8 mouse cellular contexts compared by ENCODE assay signal in genomic region chr4:59036490-59037127, GRCm38 (mm10). TPM values are rescaled to one million over a fixed set of nuclear protein-coding genes. Genes with fewer than 3 reads are reported as not detected.
DNase-seq lines count a peak whose midpoint lies in the region; ATAC-seq and TF ChIP-seq lines count a peak whose summit lies in the region.

No protein-coding gene starts in this region.

- no peak for DNase-seq in Patski (ENCODE audit: low read depth, low spot score)
- peak; percentile 80 for DNase-seq in cerebellum, adult 9-10 months
- peak; percentile 41 to 83 for DNase-seq in frontal cortex, adult 2 months (ENCODE audit: extremely low spot score in 1 of 2, low spot score in 1 of 2)
- DNase-seq in left cerebral cortex, postnatal 10 days (ENCODE audit: extremely low spot score in 1 of 2, low spot score in 2 of 2): peak; percentile 73 to 75
- peak; percentile 69 for DNase-seq in right cerebral cortex, postnatal 14 days
- peak; percentile 62 to 68 for DNase-seq in urinary bladder, postnatal 36 days (ENCODE audit: low spot score in 2 of 2)

- no peak overlapping the region for H3K9ac ChIP-seq in hindbrain, embryonic 16.5 days (ENCODE audit: low read depth, low read length)

- 49% methylated on average over 13 of the region's 13 CpGs for WGBS in hindbrain, embryonic 16.5 days

- POLR2A ChIA-PET in Patski (lab: Charles Lee): no interaction called here

- H3K4me2 ChIP-seq in hindbrain, embryonic 16.5 days (ENCODE audit: low read length): peak overlapping the region; percentile 63

- ATAC-seq in Patski: no peak
- no peak for ATAC-seq in hindbrain, embryonic 16.5 days
- peak; percentile 60 for ATAC-seq in megakaryocyte-erythroid progenitor cell, adult 5-6 weeks (replicated peaks; ENCODE audit: low FRiP score, low TSS enrichment, poor library complexity, severe bottlenecking)

- H3K36me3 ChIP-seq in hindbrain, embryonic 16.5 days (ENCODE audit: control insufficient read depth, insufficient read depth, low read length): peaks cover 8% of the 10 kb centered on the region

- H3K9me3 ChIP-seq in hindbrain, embryonic 16.5 days (ENCODE audit: control insufficient read depth, low read length): no peaks in the 10 kb centered on the region

- intact Hi-C loops in left cerebral cortex, postnatal 10 days (cut with DNase I): no loop called here

- CTCF ChIA-PET in Patski (lab: Charles Lee): interaction anchor here (0.7 to 2.3 kb wide), 11 partner anchors 8 to 55 kb away, joined by 3 to 13 read pairs (median 4); no protein-coding TSS in a partner anchor

- in situ Hi-C loops in Patski (cut with MboI; ENCODE audit: low pct_unique_long_range_greater_than_20kb): no loop called here

- no peaks in the 10 kb centered on the region for H3K27me3 ChIP-seq in Patski
- H3K27me3 ChIP-seq in hindbrain, embryonic 16.5 days (replicated peaks; ENCODE audit: control insufficient read depth, insufficient read depth, low read length): no peaks in the 10 kb centered on the region

- TF ChIP-seq CTCF in Patski (IDR thresholded peaks at IDR 0.05): peak; percentile 78

- no peak overlapping the region for H3K27ac ChIP-seq in hindbrain, embryonic 16.5 days (ENCODE audit: low read depth, low read length)

- peaks cover 5% of the 10 kb centered on the region for H3K4me1 ChIP-seq in hindbrain, embryonic 16.5 days (ENCODE audit: control insufficient read depth, insufficient read depth, low read depth, low read length)

- H3K4me3 ChIP-seq in hindbrain, embryonic 16.5 days (ENCODE audit: low read length): peak overlapping the region; percentile 15

RNA-seq across cellular contexts. Expression of gene Gng10, which starts 1.7 kb away (rescaled TPM):
- 50.4 TPM for polyA plus RNA-seq in Patski (2021)
- 69.4 and 69.7 TPM in 2 replicates for polyA plus RNA-seq in frontal cortex, adult 2 months (2012; rRNA removed)
- polyA plus RNA-seq in hindbrain, embryonic 16.5 days (2015; fragmentation: Nextera tagmentation; extraction: Ambion mirVana): 178 and 197 TPM in 2 replicates
- total RNA-seq in left cerebral cortex, postnatal 10 days (2021): 100 to 1,000 TPM; 123 TPM
- 82.0 and 100 TPM in 2 replicates for total RNA-seq in megakaryocyte-erythroid progenitor cell, adult 5-6 weeks (2014; fragmentation: Nextera tagmentation)
- total RNA-seq in megakaryocyte-erythroid progenitor cell, adult 5-6 weeks (2017): 58.5 and 65.7 TPM in 2 replicates

RNA-seq across cellular contexts. Expression of gene Gm20503, which starts 33.6 kb away (rescaled TPM):
- 2.2 TPM for polyA plus RNA-seq in Patski (2021)
- 0.10 TPM in 1 of 2 replicates, not detected in the other for polyA plus RNA-seq in frontal cortex, adult 2 months (2012; rRNA removed)
- polyA plus RNA-seq in hindbrain, embryonic 16.5 days (2015; fragmentation: Nextera tagmentation; extraction: Ambion mirVana): 7.2 and 8.4 TPM in 2 replicates
- 1 to 10 TPM in 1 of 2 experiments, not detected in 1; 2.1 TPM for total RNA-seq in left cerebral cortex, postnatal 10 days (2021)
- not detected in 2 replicates for total RNA-seq in megakaryocyte-erythroid progenitor cell, adult 5-6 weeks (2014; fragmentation: Nextera tagmentation)
- not detected in 2 replicates for total RNA-seq in megakaryocyte-erythroid progenitor cell, adult 5-6 weeks (2017)

RNA-seq across cellular contexts. Expression of gene Dnajc25, which starts 41.7 kb away (rescaled TPM):
- polyA plus RNA-seq in Patski (2021): 7.7 TPM
- polyA plus RNA-seq in frontal cortex, adult 2 months (2012; rRNA removed): 4.1 and 4.2 TPM in 2 replicates
- polyA plus RNA-seq in hindbrain, embryonic 16.5 days (2015; fragmentation: Nextera tagmentation; extraction: Ambion mirVana): 5.7 and 5.8 TPM in 2 replicates
- 1 to 10 TPM; 6.8 to 8.1 TPM for total RNA-seq in left cerebral cortex, postnatal 10 days (2021)
- 10.3 and 10.5 TPM in 2 replicates for total RNA-seq in megakaryocyte-erythroid progenitor cell, adult 5-6 weeks (2014; fragmentation: Nextera tagmentation)
- total RNA-seq in megakaryocyte-erythroid progenitor cell, adult 5-6 weeks (2017): 24.5 and 44.0 TPM in 2 replicates

RNA-seq across cellular contexts. Expression of gene Ptgr1, which starts 49.7 kb away (rescaled TPM):
- 13.5 TPM for polyA plus RNA-seq in Patski (2021)
- 1.1 and 1.3 TPM in 2 replicates for polyA plus RNA-seq in frontal cortex, adult 2 months (2012; rRNA removed)
- polyA plus RNA-seq in hindbrain, embryonic 16.5 days (2015; fragmentation: Nextera tagmentation; extraction: Ambion mirVana): 5.6 and 6.5 TPM in 2 replicates
- total RNA-seq in left cerebral cortex, postnatal 10 days (2021): 1 to 10 TPM; 3.4 to 3.6 TPM
- total RNA-seq in megakaryocyte-erythroid progenitor cell, adult 5-6 weeks (2014; fragmentation: Nextera tagmentation): 5.0 and 14.5 TPM in 2 replicates
- 12.8 and 16.2 TPM in 2 replicates for total RNA-seq in megakaryocyte-erythroid progenitor cell, adult 5-6 weeks (2017)
